Mouse (Mus musculus): ENCODE measurements around the gene Fam209. TPM values are rescaled to one million over a fixed set of nuclear protein-coding genes. Genes with fewer than 3 reads are reported as not detected.

Gene Fam209
- polyA plus RNA-seq, 1 experiment from 2014 or later = 0.43 TPM

GRCm38 (mm10) chr2:172516407-172516992, 44.2 kb downstream of the Fam209 start:
- H3K27me3 ChIP-seq (replicated peaks; ENCODE audit: control insufficient read depth, insufficient read depth, low read length) = no peaks in the 10 kb centered on the region
- H3K9ac ChIP-seq (replicated peaks; ENCODE audit: low read depth, low read length) = no peak overlapping the region
- H3K9me3 ChIP-seq (ENCODE audit: control insufficient read depth, low read length) = no peaks in the 10 kb centered on the region
- H3K4me2 ChIP-seq (ENCODE audit: low read length) = no peak overlapping the region
- H3K4me1 ChIP-seq (replicated peaks; ENCODE audit: control insufficient read depth, insufficient read depth, low read length) = no peaks in the 10 kb centered on the region
- H3K27ac ChIP-seq (ENCODE audit: low read length) = no peak overlapping the region
- no peak for ATAC-seq
- H3K36me3 ChIP-seq (ENCODE audit: control insufficient read depth, insufficient read depth) = no peaks in the 10 kb centered on the region
- no peak overlapping the region for H3K4me3 ChIP-seq (replicated peaks; ENCODE audit: low read length)
- WGBS = 31% methylated on average over 11 of the region's 11 CpGs

GRCm38 (mm10) chr2:172520616-172521371, 48.5 kb downstream of the Fam209 start:
- Histone ChIP-seq H3K27ac (ENCODE audit: low read length) (no peak overlapping the region), H3K4me1 (replicated peaks; ENCODE audit: control insufficient read depth, insufficient read depth, low read length) (no peaks in the 10 kb centered on the region), H3K9me3 (ENCODE audit: control insufficient read depth, low read length) (no peaks in the 10 kb centered on the region), H3K9ac (replicated peaks; ENCODE audit: low read depth, low read length) (no peak overlapping the region), H3K27me3 (replicated peaks; ENCODE audit: control insufficient read depth, insufficient read depth, low read length) (no peaks in the 10 kb centered on the region), H3K4me3 (replicated peaks; ENCODE audit: low read length) (no peak overlapping the region), H3K36me3 (ENCODE audit: control insufficient read depth, insufficient read depth) (no peaks in the 10 kb centered on the region), H3K4me2 (ENCODE audit: low read length) (no peak overlapping the region)
- ATAC-seq = no peak
- WGBS = 86% methylated on average over 9 of the region's 9 CpGs

- no peak overlapping the region for H3K27ac ChIP-seq (ENCODE audit: low read length)
- no peak for ATAC-seq
- H3K4me1 ChIP-seq (replicated peaks; ENCODE audit: control insufficient read depth, insufficient read depth, low read length) = no peaks in the 10 kb centered on the region
- no peaks in the 10 kb centered on the region for H3K9me3 ChIP-seq (ENCODE audit: control insufficient read depth, low read length)
- WGBS = 94% methylated on average over 11 of the region's 12 CpGs
- H3K27me3 ChIP-seq (replicated peaks; ENCODE audit: control insufficient read depth, insufficient read depth, low read length) = no peaks in the 10 kb centered on the region
- H3K9ac ChIP-seq (replicated peaks; ENCODE audit: low read depth, low read length) = no peak overlapping the region
- H3K4me2 ChIP-seq (ENCODE audit: low read length) = no peak overlapping the region
- H3K4me3 ChIP-seq (replicated peaks; ENCODE audit: low read length) = no peak overlapping the region
- H3K36me3 ChIP-seq (ENCODE audit: control insufficient read depth, insufficient read depth) = no peaks in the 10 kb centered on the region
Observed at GRCm38 (mm10) chr2:172522528-172522927, 50.2 kb downstream of the Fam209 start.

Other genes with a start within 250 kb of the Fam209 start
- 0.17 and 0.20 TPM in 2 replicates for gene Mc3r, start 224.0 kb upstream of the Fam209 start, polyA plus RNA-seq (2015; fragmentation: Nextera tagmentation; extraction: Ambion mirVana)
- gene Fam210b, start 127.0 kb upstream of the Fam209 start, polyA plus RNA-seq (2015; fragmentation: Nextera tagmentation; extraction: Ambion mirVana) = 77.9 and 93.9 TPM in 2 replicates
- 38.3 and 45.3 TPM in 2 replicates for gene Aurka, start 102.0 kb upstream of the Fam209 start, polyA plus RNA-seq (2015; fragmentation: Nextera tagmentation; extraction: Ambion mirVana)
- gene Cstf1, start 101.8 kb upstream of the Fam209 start, polyA plus RNA-seq (2015; fragmentation: Nextera tagmentation; extraction: Ambion mirVana) = 27.5 and 29.9 TPM in 2 replicates
- 0.13 and 0.19 TPM in 2 replicates for gene Cass4, start 78.7 kb upstream of the Fam209 start, polyA plus RNA-seq (2015; fragmentation: Nextera tagmentation; extraction: Ambion mirVana)
- gene Rtf2, start 32.0 kb upstream of the Fam209 start, polyA plus RNA-seq (2015; fragmentation: Nextera tagmentation; extraction: Ambion mirVana) = 108 and 112 TPM in 2 replicates
- gene Gcnt7, start 13.9 kb upstream of the Fam209 start, polyA plus RNA-seq (2015; fragmentation: Nextera tagmentation; extraction: Ambion mirVana) = 2.2 and 2.8 TPM in 2 replicates
- 22.3 and 28.5 TPM in 2 replicates for gene Tfap2c, start 77.1 kb downstream of the Fam209 start, polyA plus RNA-seq (2015; fragmentation: Nextera tagmentation; extraction: Ambion mirVana)